Mouse (Mus musculus) CH12.LX (cell line): ENCODE results near the gene Hdac6. TPM values are rescaled to one million over a fixed set of nuclear protein-coding genes. Genes with fewer than 3 reads are reported as not detected.
A peak's percentile ranks its signal among the peaks of the same experiment; 100 is the strongest.

Experiments used
- DNase-seq: peaks from one replicate; pipeline ENCODE4 v3.0.0-alpha.2; 2013; ENCODE audit errors: extremely low read depth
- H3K27ac ChIP-seq: 2 replicates; pipeline ENCODE4 v1.5.1; 2012; ENCODE audit warnings: low read depth, mild to moderate bottlenecking, control low read depth, moderate library complexity; ENCODE audit not compliant: insufficient read depth
- H3K27me3 ChIP-seq: replicated peaks from 2 replicates; pipeline ENCODE3; 2012; ENCODE audit warnings: inconsistent platforms
- H3K36me3 ChIP-seq, 2 experiments: replicated peaks in 1 of 2; 2 replicates each; pipeline versions ENCODE3 to v1.6.1; 2012; ENCODE audit warnings: inconsistent platforms in 1 of 2, low read length in 1 of 2, mild to moderate bottlenecking in 1 of 2, mixed read lengths in 1 of 2, moderate library complexity in 1 of 2; ENCODE audit not compliant: control insufficient read depth in 1 of 2, insufficient read depth in 1 of 2
- H3K4me1 ChIP-seq, 2 experiments: 2 replicates each; pipeline ENCODE4 v1.6.1; 2012; ENCODE audit warnings: inconsistent platforms in 1 of 2, moderate library complexity in 1 of 2; ENCODE audit not compliant: insufficient read depth in 2 of 2, control insufficient read depth in 1 of 2
- H3K4me2 ChIP-seq: 2 replicates; pipeline ENCODE4 v1.6.1; 2012; ENCODE audit warnings: low read depth, mild to moderate bottlenecking, control low read depth; ENCODE audit not compliant: poor library complexity, insufficient read depth, severe bottlenecking
- H3K4me3 ChIP-seq, 3 experiments: fragments of 150-350 bp in 1 of 3; sonication (generic) in 1 of 3; replicated peaks in 1 of 3; 2 replicates each; pipeline versions ENCODE3 to v1.5.1; 2011 to 2012; ENCODE audit warnings: low read depth in 2 of 3, low read length in 2 of 3, mild to moderate bottlenecking in 2 of 3, moderate library complexity in 2 of 3, control low read depth in 1 of 3, improper control_type of control experiment in 1 of 3, inconsistent platforms in 1 of 3, mixed read lengths in 1 of 3; ENCODE audit not compliant: poor library complexity in 1 of 3
- H3K79me2 ChIP-seq: replicated peaks from 2 replicates; pipeline ENCODE4 v1.6.1; 2012; ENCODE audit warnings: mild to moderate bottlenecking, moderate library complexity; ENCODE audit not compliant: control insufficient read depth, poor library complexity, insufficient read depth, severe bottlenecking; ENCODE audit errors: extremely low read depth
- H3K9ac ChIP-seq: 2 replicates; pipeline ENCODE4 v1.6.1; 2012; ENCODE audit warnings: low read depth, mild to moderate bottlenecking, control low read depth, moderate library complexity; ENCODE audit not compliant: insufficient read depth
- H3K9me3 ChIP-seq: replicated peaks from 2 replicates; pipeline ENCODE3; 2012; ENCODE audit warnings: low read length, inconsistent platforms, mixed read lengths
- BHLHE40 ChIP-seq: IDR thresholded peaks from 2 replicates; pipeline ENCODE4 v1.6.1; 2011; ENCODE audit warnings: mild to moderate bottlenecking, low read depth, low read length, improper control_type of control experiment
- CHD2 ChIP-seq: IDR thresholded peaks from 2 replicates; pipeline ENCODE4 v1.6.1; 2011; ENCODE audit warnings: low read length, improper control_type of control experiment
- CTCF ChIP-seq, 2 experiments: IDR thresholded peaks in 1 of 2; conservative IDR thresholded peaks in 1 of 2; 2 replicates each; pipeline ENCODE4 v1.5.1; 2011 to 2012; ENCODE audit warnings: low read depth in 2 of 2, low read length in 2 of 2, improper control_type of control experiment in 1 of 2, inconsistent platforms in 1 of 2, mild to moderate bottlenecking in 1 of 2, moderate library complexity in 1 of 2
- EP300 ChIP-seq: IDR thresholded peaks from 2 replicates; pipeline ENCODE4 v1.6.1; 2011; ENCODE audit warnings: low read length, improper control_type of control experiment
- HCFC1 ChIP-seq: IDR thresholded peaks from 2 replicates; pipeline ENCODE4 v1.6.1; 2012; ENCODE audit warnings: low read depth, mild to moderate bottlenecking, inconsistent platforms, low read length, improper control_type of control experiment
- IRF4 ChIP-seq: IDR thresholded peaks from 2 replicates; pipeline ENCODE4 v1.6.1; 2014; ENCODE audit warnings: low read depth, mild to moderate bottlenecking, inconsistent platforms, low read length, improper control_type of control experiment
- JUN ChIP-seq: IDR thresholded peaks from 2 replicates; pipeline ENCODE4 v1.6.1; 2011; ENCODE audit warnings: low read depth, mild to moderate bottlenecking, low read length, improper control_type of control experiment, moderate library complexity; ENCODE audit not compliant: insufficient read depth
- MAFK ChIP-seq: IDR thresholded peaks from 2 replicates; pipeline ENCODE4 v1.6.1; 2011; ENCODE audit warnings: low read length, improper control_type of control experiment; ENCODE audit not compliant: insufficient replicate concordance
- MAX ChIP-seq: IDR thresholded peaks from 2 replicates; pipeline ENCODE4 v1.6.1; 2011; ENCODE audit warnings: low read length, improper control_type of control experiment
- MEF2A ChIP-seq: IDR thresholded peaks from 2 replicates; pipeline ENCODE4 v1.6.1; 2014; ENCODE audit warnings: low read depth, mild to moderate bottlenecking, inconsistent platforms, low read length, improper control_type of control experiment, borderline replicate concordance
- NELFE ChIP-seq: IDR thresholded peaks from 2 replicates; pipeline ENCODE4 v1.6.1; 2011; ENCODE audit warnings: low read depth, low read length, improper control_type of control experiment
- POLR2A ChIP-seq: IDR thresholded peaks from 2 replicates; pipeline ENCODE4 v1.6.1; 2011; ENCODE audit warnings: low read depth, mild to moderate bottlenecking, improper control_type of control experiment, low read length
- POLR2AphosphoS2 ChIP-seq: IDR thresholded peaks from 2 replicates; pipeline ENCODE4 v1.6.1; 2011; ENCODE audit warnings: low read depth, low read length, improper control_type of control experiment
- SMC3 ChIP-seq: IDR thresholded peaks from 2 replicates; pipeline ENCODE4 v1.6.1; 2011; ENCODE audit warnings: low read depth, low read length, improper control_type of control experiment
- TCF12 ChIP-seq: IDR thresholded peaks from 2 replicates; pipeline ENCODE4 v1.6.1; 2014; ENCODE audit warnings: low read depth, mild to moderate bottlenecking, inconsistent platforms, low read length, improper control_type of control experiment
- UBTF ChIP-seq: IDR thresholded peaks from 2 replicates; pipeline ENCODE4 v1.6.1; 2012; ENCODE audit warnings: low read depth, mild to moderate bottlenecking, inconsistent platforms, low read length, improper control_type of control experiment, moderate library complexity
- USF1 ChIP-seq: IDR thresholded peaks from 2 replicates; pipeline ENCODE4 v1.6.1; 2014; ENCODE audit warnings: low read depth, mild to moderate bottlenecking, inconsistent platforms, low read length, improper control_type of control experiment
- USF2 ChIP-seq: conservative IDR thresholded peaks from 2 replicates; pipeline ENCODE4 v1.6.1; 2011; ENCODE audit warnings: low read depth, low read length, improper control_type of control experiment
- ZC3H11A ChIP-seq: IDR thresholded peaks from 2 replicates; pipeline ENCODE4 v1.6.1; 2012; ENCODE audit warnings: low read depth, mild to moderate bottlenecking, inconsistent platforms, low read length, improper control_type of control experiment
- ZKSCAN1 ChIP-seq: IDR thresholded peaks from 2 replicates; pipeline ENCODE4 v1.6.1; 2012; ENCODE audit warnings: low read depth, inconsistent platforms, low read length, improper control_type of control experiment, borderline replicate concordance
- dilution Hi-C: fragments of 300-500 bp; cut with MboI; formaldehyde crosslinking; loops from 2 replicates; pipeline ENCODE4 v1.14.3; 2020; ENCODE audit warnings: low sequenced_read_pairs; ENCODE audit not compliant: extremely low pct_unique_long_range_greater_than_20kb, extremely low pct_ligation_motif_present
- in situ Hi-C: fragments of 300-500 bp; cut with MboI; formaldehyde crosslinking; loops from 3 replicates; pipeline ENCODE4 v1.14.3; 2019; ENCODE audit warnings: low sequenced_read_pairs, low pct_ligation_motif_present, low pct_unique_long_range_greater_than_20kb, mixed read lengths
- polyA plus RNA-seq: library from polyadenylated mRNA; unstranded; fragments of >175 nt; gene quantifications from 2 replicates; pipeline ENCODE4 v1.2.1, GENCODE M21; 2012; ENCODE audit warnings: low read depth; ENCODE audit not compliant: insufficient read length
- total RNA-seq, 2 experiments: library from RNA; depleted of rRNA; stranded (reverse); fragments of 300-350 nt in 1 of 2; fragments of >200 nt in 1 of 2; gene quantifications; 2 replicates each; pipeline ENCODE4 v1.2.3; 2012 to 2014

The Hdac6 gene
- total RNA-seq (2012; rRNA removed) = 16.5 and 19.9 TPM in 2 replicates
- 13.7 and 15.3 TPM in 2 replicates for total RNA-seq (2014; rRNA removed)
- 18.3 and 19.7 TPM in 2 replicates for polyA plus RNA-seq

GRCm38 (mm10) chrX:7947108-7947899 lies at the start of gene Hdac6:
Gene Hdac6, minus strand, starts transcription at chrX:7947889.
- TF ChIP-seq CTCF (conservative IDR thresholded peaks at IDR 0.05 in 1 of 2, IDR thresholded peaks at IDR 0.05 in 1 of 2; ENCODE audit: low read depth in 2 of 2, low read length in 2 of 2) = no peak
- no peak for TF ChIP-seq ZC3H11A
- no peak for TF ChIP-seq IRF4
- peak; percentile 70 for TF ChIP-seq POLR2A
- TF ChIP-seq SMC3 = no peak
- no peak for TF ChIP-seq BHLHE40
- no peak for TF ChIP-seq CHD2
- TF ChIP-seq EP300 = no peak
- TF ChIP-seq NELFE = 0 out of 2 replicates have a peak, but pooled peaks have one; percentile 30
- no peak for TF ChIP-seq MAFK
- 0 out of 2 replicates have a peak, but pooled peaks have one; percentile 23 for TF ChIP-seq TCF12
- peak within 1 kb of the TSS; percentile 75 for H3K4me2 ChIP-seq
- H3K9ac ChIP-seq = peak within 1 kb of the TSS; percentile 79
- DNase-seq = no peak
- no peaks in the 10 kb centered on the region for H3K79me2 ChIP-seq
- no peaks in the 10 kb centered on the region for H3K27me3 ChIP-seq
- in situ Hi-C loops (no loop called here), dilution Hi-C loops (no loop called here)
- H3K4me1 ChIP-seq = peaks cover 0 to 4% of the 10 kb centered on the region in 2 experiments; a peak in 1 of 4 replicates
- H3K27ac ChIP-seq = no peak within 1 kb of the TSS
- no peaks in the 10 kb centered on the region for H3K9me3 ChIP-seq
- peak within 1 kb of the TSS; percentile 52 to 64 (median 58) for H3K4me3 ChIP-seq
- peaks cover 4 to 15% of the 10 kb centered on the region in 2 experiments for H3K36me3 ChIP-seq

- Histone ChIP-seq H3K36me3 (no peaks in the 10 kb centered on the region), H3K27me3 (no peaks in the 10 kb centered on the region), H3K9ac (no peak overlapping the region), H3K79me2 (no peaks in the 10 kb centered on the region), H3K4me1 (no peaks in the 10 kb centered on the region), H3K27ac (no peak overlapping the region), H3K9me3 (no peaks in the 10 kb centered on the region), H3K4me2 (no peak overlapping the region), H3K4me3 (no peak overlapping the region)
- no peak for DNase-seq
- in situ Hi-C loops (no loop called here), dilution Hi-C loops (no loop called here)
- TF ChIP-seq POLR2AphosphoS2 (no peak), SMC3 (no peak), USF1 (no peak), UBTF (no peak), ZKSCAN1 (no peak), JUN (no peak), HCFC1 (no peak), USF2 (no peak), MEF2A (no peak), MAX (no peak)
These were observed 45.5 kb upstream of the Hdac6 start for GRCm38 (mm10) chrX:7993068-7993735.
